Mouse (Mus musculus): ENCODE data around the gene Tm4sf4.
A peak's percentile ranks its signal among the peaks of the same experiment; 100 is the strongest.

DNA sequence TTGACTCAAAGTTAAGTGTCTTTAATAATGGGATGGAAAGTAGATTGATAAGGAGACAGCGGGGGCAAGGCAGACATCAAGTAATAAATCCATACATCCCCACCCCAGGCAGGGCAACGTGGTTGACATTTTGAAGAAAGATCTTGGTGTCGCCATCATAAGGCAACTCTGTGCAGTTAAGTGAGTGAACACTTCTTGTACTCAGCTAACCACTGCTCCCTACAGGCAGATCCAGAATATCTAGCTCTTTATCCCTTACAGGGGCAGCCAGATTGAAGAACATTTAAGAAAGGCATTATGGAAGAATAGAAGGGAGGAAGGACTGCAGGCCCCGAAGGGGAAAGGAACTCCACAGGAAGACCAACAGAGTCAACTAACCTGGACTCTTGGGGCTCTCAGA lies 4.4 kb downstream of the Tm4sf4 start:
- TF ChIP-seq POLR2A (IDR thresholded peaks at IDR 0.05; ENCODE audit: low read depth, low read length) (no peak), CTCF (conservative IDR thresholded peaks at IDR 0.05; ENCODE audit: insufficient read depth, insufficient read length, low read depth, low read length) (peak; percentile 32; the same call in 1 of the 2 replicates)

Data from kidney, adult 2 months (tissue).